Mouse (Mus musculus): ENCODE measurements around the gene Ptprn2. TPM values are rescaled to one million over a fixed set of nuclear protein-coding genes. Genes with fewer than 3 reads are reported as not detected.

Gene Ptprn2
- polyA plus RNA-seq, 1 experiment from 2014 or later, result 0.13 TPM

GRCm38 (mm10) chr12:116785731-116786130, 300.2 kb downstream of the Ptprn2 start:
- no peak overlapping the region for H3K4me3 ChIP-seq
- ATAC-seq (replicated peaks; ENCODE audit: insufficient number of reproducible peaks, insufficient read depth, low FRiP score, low read depth), result no peak
- no peaks in the 10 kb centered on the region for H3K36me3 ChIP-seq
- H3K9me3 ChIP-seq (replicated peaks), result no peaks in the 10 kb centered on the region
- no peaks in the 10 kb centered on the region for H3K4me1 ChIP-seq (replicated peaks)
- no peaks in the 10 kb centered on the region for H3K27me3 ChIP-seq
- H3K27ac ChIP-seq, result no peak overlapping the region
- WGBS, result 76% methylated on average over 3 of the region's 3 CpGs
- no peak overlapping the region for H3K4me2 ChIP-seq
- H3K9ac ChIP-seq, result no peak overlapping the region

- H3K9ac ChIP-seq, result no peak overlapping the region
- H3K27ac ChIP-seq, result no peak overlapping the region
- H3K4me2 ChIP-seq, result no peak overlapping the region
- 78% methylated on average over 3 of the region's 3 CpGs for WGBS
- no peaks in the 10 kb centered on the region for H3K27me3 ChIP-seq
- no peaks in the 10 kb centered on the region for H3K36me3 ChIP-seq
- no peak overlapping the region for H3K4me3 ChIP-seq
- no peaks in the 10 kb centered on the region for H3K9me3 ChIP-seq (replicated peaks)
- no peak for ATAC-seq (replicated peaks; ENCODE audit: insufficient number of reproducible peaks, insufficient read depth, low FRiP score, low read depth)
- H3K4me1 ChIP-seq (replicated peaks), result no peaks in the 10 kb centered on the region
Measured at GRCm38 (mm10) chr12:116788346-116788745, 302.8 kb downstream of the Ptprn2 start.

DNA sequence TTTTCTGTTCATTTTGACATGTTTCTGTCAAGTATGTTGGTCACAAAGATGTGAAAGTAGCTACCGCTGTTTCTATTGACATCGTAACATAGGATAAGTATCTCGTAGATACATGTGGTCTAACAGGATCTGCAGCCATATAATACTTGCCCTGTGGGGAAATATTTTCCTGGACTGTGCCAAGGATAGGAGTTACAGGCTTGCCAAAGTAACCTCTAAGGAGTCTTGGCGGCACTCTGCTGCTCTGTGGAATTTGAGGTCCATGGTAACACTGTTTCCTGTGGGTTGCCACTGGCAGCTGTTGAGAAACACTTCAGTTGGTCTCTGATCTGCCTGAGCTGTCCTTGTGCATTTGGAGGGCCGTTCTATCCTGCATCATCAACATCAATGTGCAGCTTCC, 317.8 kb downstream of the Ptprn2 start:
- WGBS, result 82% methylated on average over 5 of the region's 5 CpGs
- H3K4me3 ChIP-seq, result no peak overlapping the region
- ATAC-seq (replicated peaks; ENCODE audit: insufficient number of reproducible peaks, insufficient read depth, low FRiP score, low read depth), result no peak

GRCm38 (mm10) chr12:116804712-116805111, 319.2 kb downstream of the Ptprn2 start:
- no peak overlapping the region for H3K4me3 ChIP-seq
- no peak overlapping the region for H3K4me2 ChIP-seq
- no peaks in the 10 kb centered on the region for H3K27me3 ChIP-seq
- H3K36me3 ChIP-seq, result no peaks in the 10 kb centered on the region
- H3K27ac ChIP-seq, result no peak overlapping the region
- no peaks in the 10 kb centered on the region; the same call in 1 of the 2 replicates for H3K4me1 ChIP-seq (replicated peaks)
- no peak overlapping the region for H3K9ac ChIP-seq
- WGBS, result 35% methylated on average over 2 of the region's 2 CpGs
- no peak for ATAC-seq (replicated peaks; ENCODE audit: insufficient number of reproducible peaks, insufficient read depth, low FRiP score, low read depth)
- no peaks in the 10 kb centered on the region for H3K9me3 ChIP-seq (replicated peaks)

More for the DNA sequence above, 317.8 kb downstream of the Ptprn2 start:
- H3K4me1 ChIP-seq (replicated peaks), result no peaks in the 10 kb centered on the region; the same call in 1 of the 2 replicates
- H3K27me3 ChIP-seq, result no peaks in the 10 kb centered on the region
- no peaks in the 10 kb centered on the region for H3K36me3 ChIP-seq
- H3K4me2 ChIP-seq, result no peak overlapping the region
- H3K9me3 ChIP-seq (replicated peaks), result no peaks in the 10 kb centered on the region
- no peak overlapping the region for H3K27ac ChIP-seq
- no peak overlapping the region for H3K9ac ChIP-seq

DNA sequence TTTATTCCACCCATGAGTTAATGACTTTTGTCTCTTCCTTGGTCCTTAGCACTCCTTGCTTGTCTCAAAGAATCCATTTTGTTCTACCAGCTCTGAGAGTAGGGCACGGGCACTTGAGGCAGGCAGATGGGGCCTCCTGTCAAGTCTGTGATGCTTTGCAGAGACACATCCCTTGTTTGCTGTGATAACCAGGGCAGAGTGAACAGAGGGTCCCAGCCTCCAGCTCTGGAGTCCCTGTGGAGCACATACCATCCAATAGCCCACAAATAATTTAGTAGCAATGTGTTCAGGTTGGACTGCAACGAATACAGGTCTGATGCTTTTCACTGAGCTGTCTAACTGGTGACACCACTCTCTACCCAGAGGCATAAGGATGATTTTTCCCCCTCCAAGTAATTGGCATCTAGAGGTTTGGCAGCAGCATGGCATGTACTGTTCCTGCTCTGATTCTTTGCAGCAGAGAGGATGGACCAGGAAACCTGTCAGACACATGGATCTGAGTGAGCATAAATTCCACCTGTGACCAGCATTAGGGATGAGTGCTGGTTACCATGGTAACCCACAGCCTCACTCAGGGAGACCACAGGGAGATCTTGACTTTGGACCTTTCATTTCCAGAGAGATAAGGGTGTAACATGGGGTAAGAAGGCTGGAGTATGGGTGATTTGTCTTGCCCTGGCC, 319.7 kb downstream of the Ptprn2 start:
- Histone ChIP-seq H3K36me3 (no peaks in the 10 kb centered on the region), H3K9me3 (replicated peaks) (no peaks in the 10 kb centered on the region), H3K4me3 (no peak overlapping the region), H3K4me2 (no peak overlapping the region), H3K4me1 (replicated peaks) (no peaks in the 10 kb centered on the region; the same call in 1 of the 2 replicates), H3K27me3 (no peaks in the 10 kb centered on the region), H3K9ac (no peak overlapping the region), H3K27ac (no peak overlapping the region)
- no peak for ATAC-seq (replicated peaks; ENCODE audit: insufficient number of reproducible peaks, insufficient read depth, low FRiP score, low read depth)
- 19% methylated on average over 2 of the region's 2 CpGs for WGBS

DNA sequence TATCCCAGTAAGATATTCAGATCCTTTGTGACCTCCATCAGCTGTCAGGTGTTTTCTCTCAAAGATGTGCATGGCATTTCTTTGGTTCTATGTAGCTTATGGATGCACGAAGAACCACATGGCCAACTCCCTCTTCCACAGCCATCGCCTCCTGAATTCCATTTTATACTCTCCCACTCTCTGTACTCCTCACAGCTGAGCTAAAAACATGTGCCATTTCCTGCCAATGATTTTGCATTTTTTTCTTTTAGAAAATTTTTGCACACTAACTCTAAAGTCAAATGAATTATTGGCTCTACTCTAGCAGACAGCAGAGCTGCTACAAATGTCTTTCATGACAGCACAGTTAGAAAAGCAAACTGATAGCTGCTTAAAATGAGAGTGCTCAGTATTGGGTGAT, 320.6 kb downstream of the Ptprn2 start:
- ATAC-seq (replicated peaks; ENCODE audit: insufficient number of reproducible peaks, insufficient read depth, low FRiP score, low read depth), result no peak
- H3K36me3 ChIP-seq, result no peaks in the 10 kb centered on the region
- no peaks in the 10 kb centered on the region; the same call in 1 of the 2 replicates for H3K4me1 ChIP-seq (replicated peaks)
- H3K9ac ChIP-seq, result no peak overlapping the region
- no peaks in the 10 kb centered on the region for H3K27me3 ChIP-seq
- no peak overlapping the region for H3K4me3 ChIP-seq
- H3K4me2 ChIP-seq, result no peak overlapping the region
- WGBS, result 79% methylated on average over 2 of the region's 2 CpGs
- H3K27ac ChIP-seq, result no peak overlapping the region
- H3K9me3 ChIP-seq (replicated peaks), result no peaks in the 10 kb centered on the region

DNA sequence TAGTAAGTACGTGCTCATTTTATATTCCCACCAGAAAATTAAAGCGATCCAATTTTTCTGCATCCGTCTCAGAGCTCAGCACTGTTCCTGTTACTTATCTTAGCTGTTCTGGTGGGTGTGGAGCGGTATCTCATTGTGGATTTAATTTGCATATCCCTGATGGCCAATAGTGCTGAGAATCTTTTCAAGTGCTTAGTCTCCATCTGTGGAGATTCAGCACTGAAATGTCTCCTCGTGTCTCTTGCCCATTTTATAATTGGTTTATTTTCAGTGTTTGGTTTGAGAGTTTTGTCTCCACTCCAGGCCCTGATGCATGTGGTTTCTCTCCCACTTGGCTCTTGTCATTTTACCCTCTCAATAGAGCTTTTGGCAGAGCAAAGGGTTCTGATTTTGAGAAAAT, 327.5 kb downstream of the Ptprn2 start:
- H3K9ac ChIP-seq, result no peak overlapping the region
- H3K27ac ChIP-seq, result no peak overlapping the region
- WGBS, result 72% methylated on average over 5 of the region's 5 CpGs
- H3K4me2 ChIP-seq, result no peak overlapping the region
- H3K27me3 ChIP-seq, result no peaks in the 10 kb centered on the region
- no peak overlapping the region for H3K4me3 ChIP-seq
- H3K4me1 ChIP-seq (replicated peaks), result no peaks in the 10 kb centered on the region
- H3K36me3 ChIP-seq, result no peaks in the 10 kb centered on the region
- ATAC-seq (replicated peaks; ENCODE audit: insufficient number of reproducible peaks, insufficient read depth, low FRiP score, low read depth), result no peak
- H3K9me3 ChIP-seq (replicated peaks), result no peaks in the 10 kb centered on the region

DNA sequence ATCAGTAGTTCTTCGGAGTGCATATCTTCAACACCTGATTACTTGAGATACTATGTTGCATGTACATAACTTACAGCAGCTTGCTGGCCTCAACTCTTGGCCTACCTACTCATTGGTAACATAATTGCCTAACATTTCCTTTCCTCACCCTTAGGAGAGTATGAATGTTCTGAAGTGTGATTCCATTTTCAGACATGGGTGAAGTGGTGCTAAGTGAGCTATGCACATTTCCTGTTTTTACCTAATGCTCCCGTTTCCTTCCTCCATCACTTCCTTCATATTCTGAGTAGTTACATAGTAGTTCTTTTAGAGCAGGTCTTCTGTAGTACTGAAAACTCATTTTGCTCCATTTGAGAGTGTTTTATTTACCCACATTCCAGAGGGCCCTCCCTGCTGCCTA, 334.3 kb downstream of the Ptprn2 start:
- 48% methylated on average over 2 of the region's 2 CpGs for WGBS
- H3K4me1 ChIP-seq (replicated peaks), result no peaks in the 10 kb centered on the region
- H3K4me3 ChIP-seq, result no peak overlapping the region
- H3K9ac ChIP-seq, result no peak overlapping the region
- H3K36me3 ChIP-seq, result no peaks in the 10 kb centered on the region
- H3K27ac ChIP-seq, result no peak overlapping the region
- ATAC-seq (replicated peaks; ENCODE audit: insufficient number of reproducible peaks, insufficient read depth, low FRiP score, low read depth), result no peak
- H3K4me2 ChIP-seq, result no peak overlapping the region
- H3K9me3 ChIP-seq (replicated peaks), result no peaks in the 10 kb centered on the region
- H3K27me3 ChIP-seq, result no peaks in the 10 kb centered on the region

DNA sequence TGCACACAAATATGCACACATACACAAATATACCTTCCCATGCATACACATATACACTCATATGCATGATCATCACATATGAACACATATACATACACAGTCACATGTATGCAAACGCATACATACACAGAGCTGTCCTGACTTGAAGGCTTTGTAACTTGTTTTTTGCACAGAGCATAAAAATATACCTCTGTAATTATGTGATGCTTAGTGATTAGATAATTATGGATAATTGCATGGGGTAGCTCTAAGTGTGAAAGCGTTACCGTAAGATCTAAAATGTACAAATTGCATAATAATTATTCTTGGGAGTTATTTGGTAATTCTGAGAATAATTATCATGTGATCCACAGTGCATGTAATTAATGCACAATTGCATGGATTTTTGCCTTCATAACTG, 337.8 kb downstream of the Ptprn2 start:
- no peak overlapping the region for H3K27ac ChIP-seq
- H3K27me3 ChIP-seq, result no peaks in the 10 kb centered on the region
- H3K4me1 ChIP-seq (replicated peaks), result no peaks in the 10 kb centered on the region
- H3K9me3 ChIP-seq (replicated peaks), result no peaks in the 10 kb centered on the region
- ATAC-seq (replicated peaks; ENCODE audit: insufficient number of reproducible peaks, insufficient read depth, low FRiP score, low read depth), result no peak
- no peaks in the 10 kb centered on the region for H3K36me3 ChIP-seq
- H3K4me2 ChIP-seq, result no peak overlapping the region
- WGBS, result 88% methylated on average over 3 of the region's 3 CpGs
- no peak overlapping the region for H3K9ac ChIP-seq
- no peak overlapping the region for H3K4me3 ChIP-seq

DNA sequence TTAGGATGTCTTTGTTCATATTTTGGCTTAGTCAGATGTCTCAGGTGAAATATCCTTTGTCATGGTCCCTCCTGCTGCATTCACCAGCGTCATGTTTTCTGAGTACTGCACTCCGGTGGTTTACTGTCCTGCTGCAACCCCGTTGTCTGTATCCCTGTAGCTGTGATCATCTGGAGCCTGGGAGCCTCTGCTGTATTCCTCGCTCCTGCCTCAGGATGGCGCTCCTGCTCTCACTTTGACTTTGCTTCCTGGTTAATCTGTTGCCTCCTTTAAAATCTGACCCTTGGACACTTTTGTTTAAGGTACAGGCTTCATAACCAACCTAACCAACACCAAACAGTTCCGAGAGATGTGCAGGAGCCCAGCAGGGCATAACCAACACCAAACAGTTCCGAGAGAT, 342.2 kb downstream of the Ptprn2 start:
- Histone ChIP-seq H3K27me3 (no peaks in the 10 kb centered on the region), H3K27ac (no peak overlapping the region), H3K36me3 (no peaks in the 10 kb centered on the region), H3K4me3 (no peak overlapping the region), H3K4me2 (no peak overlapping the region), H3K9ac (no peak overlapping the region), H3K9me3 (replicated peaks) (no peaks in the 10 kb centered on the region), H3K4me1 (replicated peaks) (no peaks in the 10 kb centered on the region)
- no peak for ATAC-seq (replicated peaks; ENCODE audit: insufficient number of reproducible peaks, insufficient read depth, low FRiP score, low read depth)
- 39% methylated on average over 7 of the region's 7 CpGs for WGBS

DNA sequence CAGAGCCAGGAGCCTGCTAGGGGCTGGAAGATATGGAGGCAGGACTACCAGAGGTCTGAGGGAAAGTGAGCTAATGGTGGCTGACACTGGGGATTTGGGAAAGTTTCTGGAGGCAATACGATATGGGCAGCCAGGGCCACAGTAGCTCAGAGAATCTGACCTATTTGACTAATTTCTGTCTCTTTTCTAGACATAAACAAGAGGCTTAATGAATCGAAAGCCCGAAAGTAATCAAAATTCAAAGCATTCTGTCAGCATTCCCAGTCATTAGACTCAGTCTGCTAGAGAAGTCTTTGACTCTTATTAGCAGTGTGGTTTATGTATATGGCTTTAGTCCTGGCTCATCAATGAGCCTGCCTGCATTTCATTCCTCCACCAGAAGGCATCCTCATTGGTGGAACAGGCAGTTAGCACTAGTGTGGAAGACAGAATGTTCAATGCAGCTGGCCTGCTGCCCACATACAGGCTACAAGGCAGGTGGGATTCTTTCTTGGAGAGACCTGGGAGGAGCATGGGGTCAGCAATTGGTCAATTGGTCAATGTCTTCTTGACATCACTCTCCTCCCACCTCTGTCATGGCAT, 353.2 kb downstream of the Ptprn2 start:
- Histone ChIP-seq H3K4me2 (no peak overlapping the region), H3K9me3 (replicated peaks) (no peaks in the 10 kb centered on the region), H3K27ac (no peak overlapping the region), H3K4me1 (replicated peaks) (no peaks in the 10 kb centered on the region), H3K4me3 (no peak overlapping the region), H3K36me3 (no peaks in the 10 kb centered on the region), H3K9ac (no peak overlapping the region), H3K27me3 (no peaks in the 10 kb centered on the region)
- ATAC-seq (replicated peaks; ENCODE audit: insufficient number of reproducible peaks, insufficient read depth, low FRiP score, low read depth), result no peak; the same call in 1 of the 2 replicates
- WGBS, result 77% methylated on average over 3 of the region's 3 CpGs

- no peaks in the 10 kb centered on the region for H3K9me3 ChIP-seq (replicated peaks)
- H3K4me3 ChIP-seq, result no peak overlapping the region
- H3K27me3 ChIP-seq, result no peaks in the 10 kb centered on the region
- no peaks in the 10 kb centered on the region for H3K4me1 ChIP-seq (replicated peaks)
- H3K9ac ChIP-seq, result no peak overlapping the region
- H3K36me3 ChIP-seq, result no peaks in the 10 kb centered on the region
- ATAC-seq (replicated peaks; ENCODE audit: insufficient number of reproducible peaks, insufficient read depth, low FRiP score, low read depth), result no peak
- H3K27ac ChIP-seq, result no peak overlapping the region
- H3K4me2 ChIP-seq, result no peak overlapping the region
- WGBS, result 69% methylated on average over 8 of the region's 8 CpGs
Measured at GRCm38 (mm10) chr12:116842723-116843272, 357.3 kb downstream of the Ptprn2 start.
